Mouse (Mus musculus) heart, postnatal 14 days (tissue): ENCODE measurements around the gene Lekr1. TPM values are rescaled to one million over a fixed set of nuclear protein-coding genes. Genes with fewer than 3 reads are reported as not detected.

ENCODE experiments used
- DNase-seq, 2 experiments: peaks; one replicate each; pipeline ENCODE4 v3.0.0; 2021 to 2022
- intact Hi-C: fragments of 180-260 bp; cut with DNase I; formaldehyde crosslinking; loops from one replicate; pipeline ENCODE4 v1.15.1; 2025
- microRNA-seq, 2 experiments: library from miRNA; unstranded; fragments of <30 nt; microRNA quantifications; one replicate each; pipeline ENCODE4 v1.2.0; 2021 to 2022
- total RNA-seq, 2 experiments: library from RNA; stranded (reverse); gene quantifications; 2 replicates each; pipeline ENCODE4 v1.2.3; 2021

The Lekr1 gene
- total RNA-seq, 2 experiments from 2014 or later: 3.1 to 3.3 TPM

DNA sequence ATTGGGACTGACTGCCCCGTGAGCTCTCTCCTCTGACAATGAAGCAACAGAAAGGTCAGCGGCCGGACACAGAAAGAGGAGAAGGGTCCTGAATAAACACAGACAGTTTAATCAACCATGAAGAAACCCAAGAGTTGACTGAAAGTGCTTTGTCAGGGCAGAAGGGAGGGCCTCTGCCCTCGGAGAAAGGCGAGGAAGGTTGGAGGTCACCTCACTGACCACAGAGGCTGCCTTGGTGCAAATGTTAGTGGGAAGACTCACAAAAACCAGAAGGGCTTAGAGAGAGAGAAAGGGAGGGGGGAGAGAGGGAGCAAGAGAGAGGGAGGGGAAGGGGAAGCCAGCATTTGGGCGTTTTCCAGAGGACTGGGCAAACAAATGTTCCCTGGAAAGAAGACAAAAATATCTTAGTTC lies 195.4 kb downstream of the Lekr1 start:
- DNase-seq: peak in 1 of 2 experiments; percentile 33
- intact Hi-C loops: loop anchor here (5.0 kb wide), 4 partner anchors 131 to 544 kb away; partner anchors contain the start of gene Lekr1

DNA sequence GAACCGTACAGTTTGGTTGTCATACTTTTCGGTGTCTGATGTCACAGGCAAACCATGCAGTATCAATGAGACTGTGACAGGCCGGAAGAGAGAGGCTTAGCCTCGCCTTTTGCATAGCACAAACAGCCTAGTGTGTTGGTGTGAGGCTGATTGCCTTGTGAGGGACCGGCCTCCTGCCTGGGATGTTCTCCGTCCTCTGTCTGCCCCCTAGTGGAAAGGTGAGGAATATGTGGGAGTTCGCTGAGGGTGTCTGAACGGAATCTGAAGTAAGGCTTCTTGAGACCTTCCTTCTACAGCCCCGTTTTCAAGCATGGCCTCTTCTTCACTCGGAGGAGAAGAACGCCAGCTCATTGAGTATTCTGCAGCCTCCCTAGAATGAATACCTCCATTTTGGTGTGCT lies 197.3 kb downstream of the Lekr1 start:
- intact Hi-C loops: loop anchor here (1.0 to 5.0 kb wide), 6 partner anchors 66 to 546 kb away; partner anchors contain the start of gene Lekr1
- peak; percentile 80 to 84 for DNase-seq

DNA sequence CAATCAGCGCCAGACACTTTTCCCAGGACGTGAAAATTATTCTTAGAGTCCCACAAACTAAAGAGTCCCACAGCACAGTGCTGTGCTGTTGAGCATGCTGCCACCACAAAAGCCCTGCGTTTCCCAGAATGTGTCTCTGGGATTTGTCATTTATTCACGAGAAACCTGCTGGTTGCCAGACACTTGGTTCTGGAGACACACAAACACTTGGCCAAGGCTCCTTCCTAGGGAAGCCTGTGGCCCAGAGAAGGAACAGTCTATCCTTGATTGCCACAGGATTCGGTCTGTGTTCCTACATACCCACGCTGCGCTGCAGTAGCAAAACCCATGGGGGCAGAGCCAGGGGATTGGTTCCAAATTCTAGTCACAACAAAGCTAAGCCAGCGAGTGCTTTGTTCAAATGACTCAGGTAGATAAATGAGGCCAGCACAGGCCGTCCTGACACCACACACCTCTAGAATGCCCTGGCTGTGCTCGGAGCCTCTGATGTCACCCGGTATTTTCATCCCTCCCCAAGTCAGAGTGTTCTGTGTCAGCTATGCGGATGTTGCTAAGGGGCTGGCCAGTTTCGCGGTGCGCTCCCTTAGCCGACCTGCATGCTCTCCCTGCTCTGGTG lies 197.8 kb downstream of the Lekr1 start:
- DNase-seq: peak; percentile 18 to 38
- intact Hi-C loops: loop anchor here (1.0 to 5.0 kb wide), 6 partner anchors 65 to 547 kb away; partner anchors contain the start of gene Lekr1

DNA sequence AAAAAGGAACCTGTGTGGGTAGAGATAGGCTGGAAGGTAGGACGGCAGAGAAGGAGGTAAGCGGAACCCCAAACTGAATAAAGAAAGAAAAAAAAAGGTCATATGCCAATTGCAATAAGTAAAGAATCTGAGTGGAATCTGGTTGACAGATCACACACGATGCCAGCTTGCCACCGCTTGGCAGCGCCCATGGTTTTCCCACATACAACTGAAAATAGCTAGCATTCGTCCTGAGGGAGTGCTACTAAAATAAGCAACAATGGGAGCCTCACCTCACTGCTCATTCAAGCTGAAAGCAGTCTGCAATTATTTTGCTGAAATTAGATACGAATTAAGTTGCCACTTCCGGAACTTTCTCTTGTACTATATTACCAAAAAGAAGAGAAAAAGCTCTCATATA lies 202.9 kb downstream of the Lekr1 start:
- DNase-seq: no peak
- intact Hi-C loops: no loop called here

DNA sequence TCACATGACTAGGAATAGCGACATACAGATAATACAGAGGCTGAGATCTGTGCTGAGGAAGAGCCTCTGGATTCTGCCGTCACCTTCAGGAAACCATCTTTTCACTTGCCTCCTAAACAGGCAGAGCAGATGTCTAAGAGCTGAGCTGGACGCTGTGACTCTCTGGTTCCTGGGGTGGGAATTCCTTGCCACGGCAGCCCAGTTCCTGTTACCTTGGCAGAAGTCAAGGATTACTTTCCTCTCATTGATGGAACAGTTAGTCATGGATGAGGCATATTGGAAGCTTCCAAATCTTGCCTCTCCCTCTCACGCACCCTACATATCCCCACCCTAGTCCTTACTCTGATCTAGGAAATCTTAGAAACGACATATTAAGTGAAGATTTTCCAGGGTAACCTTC lies 203.7 kb downstream of the Lekr1 start:
- no peak for DNase-seq
- intact Hi-C loops: no loop called here

DNA sequence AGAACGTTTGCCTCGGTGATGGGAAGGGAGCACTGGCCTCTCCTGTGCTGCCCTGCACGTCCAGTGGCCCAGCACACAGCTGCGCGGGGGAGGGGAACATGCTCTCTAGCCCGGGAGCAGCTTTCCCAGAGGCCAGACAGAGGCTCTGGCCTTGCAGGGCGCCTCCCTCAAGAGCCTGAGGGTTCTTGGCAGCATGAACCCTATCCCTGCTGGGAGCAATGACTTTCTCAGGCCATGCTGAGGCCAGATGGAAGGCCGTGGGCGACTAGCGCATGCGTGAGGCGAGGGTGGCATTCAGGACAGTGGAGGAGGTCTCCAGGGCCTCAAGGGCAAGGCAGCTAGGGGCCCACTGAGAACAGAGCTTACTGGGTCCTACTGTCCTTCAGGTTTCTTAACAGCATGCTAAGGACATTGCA lies 205.2 kb downstream of the Lekr1 start:
- peak; percentile 81 to 85 for DNase-seq
- intact Hi-C loops: no loop called here

DNA sequence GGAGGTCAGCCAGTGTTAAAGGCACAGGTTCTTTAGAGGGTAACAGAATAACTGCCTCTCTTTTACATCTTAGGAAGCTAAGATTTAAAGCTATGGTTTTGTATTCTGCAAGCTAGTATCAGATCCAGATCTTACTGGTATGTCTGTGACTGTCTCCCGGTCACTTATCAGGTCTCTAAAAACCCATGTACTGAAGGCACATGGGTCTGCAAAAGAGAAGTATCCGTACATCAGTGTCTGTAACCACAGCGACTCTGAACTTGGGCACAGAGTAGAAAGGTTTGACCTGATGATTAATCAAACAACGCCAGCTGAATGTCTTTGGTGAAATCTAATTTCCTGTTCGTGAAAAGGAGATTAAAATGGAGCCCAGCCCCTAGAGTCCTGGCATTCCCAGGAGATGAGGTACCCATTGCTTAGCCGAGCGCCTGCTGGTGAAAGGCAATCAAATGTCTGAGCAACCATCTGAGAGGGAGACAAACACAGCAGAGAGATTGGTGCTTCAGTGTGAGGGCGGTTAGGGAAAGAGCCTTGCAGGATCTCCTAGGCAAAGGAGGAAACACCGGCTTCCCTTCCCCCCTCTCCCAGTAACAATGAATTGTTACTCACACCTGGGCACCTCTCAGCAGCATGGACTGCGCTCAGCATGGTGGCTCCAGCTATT lies 205.7 kb downstream of the Lekr1 start:
- DNase-seq: no peak
- intact Hi-C loops: no loop called here

DNA sequence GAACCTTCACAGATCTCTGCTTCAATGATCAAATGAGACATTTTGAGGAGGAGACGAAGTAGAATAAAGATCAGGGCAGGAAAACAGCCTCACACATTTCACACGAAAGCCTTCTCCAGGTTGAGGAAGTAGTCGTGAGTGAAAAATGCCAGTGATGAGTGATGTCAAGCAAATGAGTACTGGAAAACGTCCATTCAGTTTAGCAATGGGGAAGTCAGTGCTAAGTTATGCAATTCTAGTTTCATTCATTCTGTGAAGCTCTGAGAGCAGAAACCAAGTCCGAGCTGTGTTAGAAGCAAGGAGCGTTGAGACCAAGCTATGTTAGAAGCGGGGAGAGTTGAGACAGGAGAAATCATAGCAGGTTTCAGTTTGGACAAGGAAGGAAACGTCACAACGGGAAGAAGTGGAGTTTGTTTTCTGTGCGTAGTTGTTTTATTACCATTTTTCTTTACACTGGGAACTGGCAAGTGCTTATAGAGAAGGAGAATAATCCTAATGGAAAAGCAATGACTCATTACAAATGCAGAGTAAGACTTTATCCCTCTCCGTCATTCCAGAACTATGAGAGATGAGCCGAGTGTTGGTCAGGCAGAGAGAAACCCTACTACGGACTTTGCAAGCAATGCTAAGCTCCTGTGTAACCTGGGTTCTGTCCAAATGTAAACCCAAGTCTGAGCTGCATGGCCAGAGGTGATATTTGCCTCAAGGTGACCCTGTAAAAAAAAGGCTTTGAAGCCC lies 207.2 kb downstream of the Lekr1 start:
- intact Hi-C loops: no loop called here
- no peak for DNase-seq

Small RNA genes lying within 50 kb of the gene (microRNA-seq; reads per million reads assigned to microRNA genes)
- gene Mir8120: 0.27 to 0.48 reads per million in 2 experiments

Other genes starting within 250 kb of the Lekr1 start
- gene Tiparp, start 137.8 kb upstream of the Lekr1 start, total RNA-seq: 10 to 100 TPM; 12.3 to 15.0 TPM